Mouse (Mus musculus): ENCODE results near the gene Ubl3. TPM values are rescaled to one million over a fixed set of nuclear protein-coding genes. Genes with fewer than 3 reads are reported as not detected.
A peak's percentile ranks its signal among the peaks of the same experiment; 100 is the strongest.

Gene Ubl3
- polyA plus RNA-seq, 1 experiment from 2014 or later: 79.3 TPM

DNA sequence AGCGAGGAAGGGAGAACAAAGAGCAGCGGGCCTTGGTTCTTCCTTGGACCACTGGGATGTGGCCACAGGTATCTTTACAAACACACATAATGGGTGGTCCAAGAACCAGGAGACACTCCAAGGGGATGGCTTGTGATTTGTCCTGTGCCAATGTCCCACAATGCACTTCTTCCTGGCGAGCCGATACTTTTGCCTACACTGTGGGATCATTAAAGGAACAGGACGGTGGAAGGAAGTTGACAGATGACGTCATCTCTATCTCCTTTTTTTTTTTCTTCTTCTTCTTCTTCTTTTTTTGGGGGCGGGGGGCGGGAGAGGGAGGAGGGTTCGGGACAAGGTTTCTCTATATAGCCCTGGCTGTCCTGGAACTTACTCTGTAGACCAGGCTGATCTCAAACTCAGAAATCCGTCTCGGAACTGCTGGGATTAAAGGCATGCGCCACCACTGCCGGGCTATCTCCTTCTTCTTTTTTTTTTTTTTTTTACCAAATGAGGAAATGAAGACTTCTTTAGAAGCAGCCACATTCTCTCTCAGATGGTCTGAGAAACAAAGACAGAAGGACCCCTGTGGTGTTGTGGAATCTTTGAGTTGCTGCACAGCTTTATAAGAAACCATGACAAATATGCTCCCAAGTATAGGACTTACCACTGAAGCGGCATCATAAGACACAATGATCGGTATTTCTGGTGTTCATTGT lies 6.8 kb upstream of the Ubl3 start:
- Histone ChIP-seq H3K4me2 (replicated peaks) (no peak overlapping the region), H3K4me3 (no peak overlapping the region), H3K4me1 (peaks cover 6% of the 10 kb centered on the region), H3K9me3 (no peaks in the 10 kb centered on the region), H3K36me3 (no peaks in the 10 kb centered on the region), H3K9ac (no peak overlapping the region), H3K27ac (no peak overlapping the region), H3K27me3 (no peaks in the 10 kb centered on the region)
- WGBS: 85% methylated on average over 15 of the region's 15 CpGs
- ATAC-seq (ENCODE audit: insufficient number of reproducible peaks, insufficient read depth, low FRiP score, low TSS enrichment): no peak

- 93% methylated on average over 6 of the region's 6 CpGs for WGBS
- no peaks in the 10 kb centered on the region for H3K9me3 ChIP-seq
- H3K4me3 ChIP-seq: no peak overlapping the region
- no peak overlapping the region for H3K4me2 ChIP-seq (replicated peaks)
- H3K4me1 ChIP-seq: peaks cover 9% of the 10 kb centered on the region
- H3K9ac ChIP-seq: no peak overlapping the region
- no peak for ATAC-seq (ENCODE audit: insufficient number of reproducible peaks, insufficient read depth, low FRiP score, low TSS enrichment)
- 0 out of 2 replicates have a peak, but pooled peaks cover 3% of the 10 kb centered on the region for H3K27me3 ChIP-seq
- H3K36me3 ChIP-seq: no peaks in the 10 kb centered on the region
- H3K27ac ChIP-seq: no peak overlapping the region
Observed at GRCm38 (mm10) chr5:148558472-148558871, 5.9 kb upstream of the Ubl3 start.

- no peak overlapping the region for H3K4me3 ChIP-seq
- ATAC-seq (ENCODE audit: insufficient number of reproducible peaks, insufficient read depth, low FRiP score, low TSS enrichment): no peak
- no peak overlapping the region for H3K27ac ChIP-seq
- no peaks in the 10 kb centered on the region for H3K9me3 ChIP-seq
- no peaks in the 10 kb centered on the region for H3K36me3 ChIP-seq
- no peak overlapping the region for H3K9ac ChIP-seq
- WGBS: 78% methylated on average over 5 of the region's 5 CpGs
- peaks cover 12% of the 10 kb centered on the region for H3K4me1 ChIP-seq
- 0 out of 2 replicates have a peak, but pooled peaks cover 4% of the 10 kb centered on the region for H3K27me3 ChIP-seq
- H3K4me2 ChIP-seq (replicated peaks): no peak overlapping the region
Observed at GRCm38 (mm10) chr5:148556509-148556908, 3.9 kb upstream of the Ubl3 start.

DNA sequence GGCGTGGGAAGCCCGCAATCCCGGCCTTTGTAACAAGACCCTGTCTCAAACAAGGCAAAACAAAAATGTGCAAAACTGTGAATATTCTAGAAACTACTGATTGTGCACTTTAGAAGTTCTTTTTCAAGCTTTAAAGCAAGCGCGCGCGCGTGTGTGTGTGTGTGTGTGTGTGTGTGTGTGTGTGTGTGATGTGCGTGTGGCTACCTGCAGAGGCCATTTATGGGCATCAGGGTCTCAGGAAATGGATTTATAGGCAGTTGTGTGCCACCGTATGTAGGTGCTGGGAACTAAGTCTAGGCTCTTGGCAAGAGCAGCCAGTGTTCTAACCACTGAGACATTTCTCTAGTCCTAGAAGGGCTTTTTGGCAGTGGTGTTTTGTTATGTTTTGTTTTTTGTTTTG lies 2.6 kb upstream of the Ubl3 start:
- H3K4me2 ChIP-seq (replicated peaks): peak overlapping the region; percentile 33
- H3K27ac ChIP-seq: no peak overlapping the region
- H3K4me3 ChIP-seq: 0 out of 2 replicates have a peak overlapping the region, but pooled peaks have one; percentile 11
- ATAC-seq (ENCODE audit: insufficient number of reproducible peaks, insufficient read depth, low FRiP score, low TSS enrichment): no peak
- H3K27me3 ChIP-seq: 0 out of 2 replicates have a peak, but pooled peaks cover 4% of the 10 kb centered on the region
- no peak overlapping the region for H3K9ac ChIP-seq
- WGBS: 71% methylated on average over 10 of the region's 10 CpGs
- H3K4me1 ChIP-seq: peaks cover 19% of the 10 kb centered on the region
- H3K9me3 ChIP-seq: no peaks in the 10 kb centered on the region
- H3K36me3 ChIP-seq: no peaks in the 10 kb centered on the region

DNA sequence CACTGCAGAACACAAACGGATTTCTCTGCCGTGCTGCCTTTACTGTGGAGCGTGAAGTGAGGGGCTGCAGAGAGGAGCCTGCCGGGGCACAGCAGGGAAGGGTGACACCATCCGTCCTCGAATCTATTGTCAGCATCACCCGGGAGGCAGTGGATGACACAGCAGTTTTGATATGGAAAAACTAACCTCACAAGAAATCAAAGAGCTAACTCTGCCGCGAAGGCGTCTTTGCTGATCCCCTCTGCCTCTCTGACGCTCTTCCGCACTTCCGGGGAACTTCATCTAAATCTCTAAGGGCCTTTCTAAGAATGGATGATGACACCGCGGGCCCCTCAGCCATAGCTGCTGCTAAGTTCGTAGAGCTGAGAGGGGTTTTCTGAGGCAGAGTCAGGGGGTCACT lies 2.1 kb upstream of the Ubl3 start:
- Histone ChIP-seq H3K27me3 (0 out of 2 replicates have a peak, but pooled peaks cover 4% of the 10 kb centered on the region), H3K27ac (no peak overlapping the region), H3K4me3 (peak overlapping the region; percentile 11; the same call in 1 of the 2 replicates), H3K36me3 (no peaks in the 10 kb centered on the region), H3K9me3 (no peaks in the 10 kb centered on the region), H3K4me2 (replicated peaks) (peak overlapping the region; percentile 33), H3K9ac (no peak overlapping the region), H3K4me1 (peaks cover 23% of the 10 kb centered on the region)
- ATAC-seq (ENCODE audit: insufficient number of reproducible peaks, insufficient read depth, low FRiP score, low TSS enrichment): no peak
- WGBS: 6% methylated on average over 16 of the region's 16 CpGs

GRCm38 (mm10) chr5:148554242-148554641 lies 1.7 kb upstream of the Ubl3 start:
- WGBS: 16% methylated on average over 7 of the region's 7 CpGs
- Histone ChIP-seq H3K9me3 (no peaks in the 10 kb centered on the region), H3K9ac (no peak overlapping the region), H3K4me2 (replicated peaks) (peak overlapping the region; percentile 33), H3K27me3 (0 out of 2 replicates have a peak, but pooled peaks cover 4% of the 10 kb centered on the region), H3K4me3 (no peak overlapping the region), H3K4me1 (peaks cover 28% of the 10 kb centered on the region), H3K27ac (no peak overlapping the region), H3K36me3 (no peaks in the 10 kb centered on the region)
- ATAC-seq (ENCODE audit: insufficient number of reproducible peaks, insufficient read depth, low FRiP score, low TSS enrichment): no peak

DNA sequence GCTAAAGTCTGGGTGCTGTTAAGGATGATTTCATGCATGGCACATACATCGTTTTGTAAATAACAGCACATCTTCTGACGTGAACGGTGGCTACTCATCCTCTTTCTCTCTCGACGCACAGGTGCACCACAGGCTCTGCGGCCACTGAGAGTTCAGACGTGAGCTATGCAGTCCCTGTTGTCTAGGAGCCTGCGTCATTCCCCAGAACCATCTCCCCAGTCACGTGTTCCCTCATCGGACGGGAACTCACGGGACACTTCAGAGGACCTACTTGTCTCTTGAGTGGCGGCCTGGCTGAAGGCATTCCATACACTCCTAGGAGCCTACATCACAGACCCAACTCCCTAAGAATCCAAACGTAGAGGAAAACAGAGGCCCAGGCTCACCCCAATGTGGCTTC lies 1.1 kb upstream of the Ubl3 start:
- H3K9me3 ChIP-seq: no peaks in the 10 kb centered on the region
- no peaks in the 10 kb centered on the region for H3K36me3 ChIP-seq
- no peak overlapping the region for H3K27ac ChIP-seq
- no peak for ATAC-seq (ENCODE audit: insufficient number of reproducible peaks, insufficient read depth, low FRiP score, low TSS enrichment)
- H3K4me2 ChIP-seq (replicated peaks): no peak overlapping the region
- H3K4me3 ChIP-seq: no peak overlapping the region
- H3K9ac ChIP-seq: no peak overlapping the region
- 25% methylated on average over 14 of the region's 14 CpGs for WGBS
- 0 out of 2 replicates have a peak, but pooled peaks cover 4% of the 10 kb centered on the region for H3K27me3 ChIP-seq
- H3K4me1 ChIP-seq: peaks cover 31% of the 10 kb centered on the region

- H3K27me3 ChIP-seq: 0 out of 2 replicates have a peak, but pooled peaks cover 4% of the 10 kb centered on the region
- ATAC-seq (ENCODE audit: insufficient number of reproducible peaks, insufficient read depth, low FRiP score, low TSS enrichment): no peak
- peak overlapping the region; percentile 98 for H3K27ac ChIP-seq
- peak overlapping the region; percentile 86 for H3K4me2 ChIP-seq (replicated peaks)
- H3K4me3 ChIP-seq: peak overlapping the region; percentile 70
- peak overlapping the region; percentile 87 for H3K9ac ChIP-seq
- WGBS: 1% methylated on average over 17 of the region's 17 CpGs
- peaks cover 48% of the 10 kb centered on the region for H3K4me1 ChIP-seq
- no peaks in the 10 kb centered on the region for H3K36me3 ChIP-seq
- no peaks in the 10 kb centered on the region for H3K9me3 ChIP-seq
Observed at GRCm38 (mm10) chr5:148551764-148552136, 839 bp downstream of the Ubl3 start.

- Histone ChIP-seq H3K9ac (peak overlapping the region; percentile 87), H3K4me2 (replicated peaks) (peak overlapping the region; percentile 86), H3K27me3 (0 out of 2 replicates have a peak, but pooled peaks cover 4% of the 10 kb centered on the region), H3K27ac (peak overlapping the region; percentile 98; the same call in 1 of the 2 replicates), H3K36me3 (no peaks in the 10 kb centered on the region), H3K4me1 (peaks cover 49% of the 10 kb centered on the region), H3K9me3 (no peaks in the 10 kb centered on the region), H3K4me3 (peak overlapping the region; percentile 70)
- no peak for ATAC-seq (ENCODE audit: insufficient number of reproducible peaks, insufficient read depth, low FRiP score, low TSS enrichment)
- 1% methylated on average over 28 of the region's 28 CpGs for WGBS
Observed at GRCm38 (mm10) chr5:148550821-148551763, 1.5 kb downstream of the Ubl3 start.

GRCm38 (mm10) chr5:148550393-148550792 lies 2.2 kb downstream of the Ubl3 start:
- peak overlapping the region; percentile 28 for H3K9ac ChIP-seq
- no peaks in the 10 kb centered on the region for H3K36me3 ChIP-seq
- H3K27ac ChIP-seq: no peak overlapping the region
- WGBS: 2% methylated on average over 6 of the region's 6 CpGs
- H3K4me3 ChIP-seq: peak overlapping the region; percentile 70
- 0 out of 2 replicates have a peak, but pooled peaks cover 4% of the 10 kb centered on the region for H3K27me3 ChIP-seq
- H3K9me3 ChIP-seq: no peaks in the 10 kb centered on the region
- H3K4me1 ChIP-seq: peaks cover 49% of the 10 kb centered on the region
- no peak for ATAC-seq (ENCODE audit: insufficient number of reproducible peaks, insufficient read depth, low FRiP score, low TSS enrichment)
- peak overlapping the region; percentile 86 for H3K4me2 ChIP-seq (replicated peaks)

GRCm38 (mm10) chr5:148549307-148549706 lies 3.3 kb downstream of the Ubl3 start:
- Histone ChIP-seq H3K9me3 (no peaks in the 10 kb centered on the region), H3K9ac (no peak overlapping the region), H3K27me3 (0 out of 2 replicates have a peak, but pooled peaks cover 4% of the 10 kb centered on the region), H3K27ac (no peak overlapping the region), H3K4me2 (replicated peaks) (peak overlapping the region; percentile 86), H3K4me3 (peak overlapping the region; percentile 70; the same call in 1 of the 2 replicates), H3K36me3 (no peaks in the 10 kb centered on the region), H3K4me1 (peaks cover 42% of the 10 kb centered on the region)
- 7% methylated on average over 4 of the region's 4 CpGs for WGBS
- no peak for ATAC-seq (ENCODE audit: insufficient number of reproducible peaks, insufficient read depth, low FRiP score, low TSS enrichment)

All from embryonic facial prominence, embryonic 12.5 days (tissue).